Mouse (Mus musculus): ENCODE measurements around the gene Krtap5-4. TPM values are rescaled to one million over a fixed set of nuclear protein-coding genes. Genes with fewer than 3 reads are reported as not detected.
"Not testable (repeated sequence)": the region's sequence is repeated elsewhere in the genome, so short reads cannot be mapped to it uniquely, and the experiment has no call there.

Gene Krtap5-4
- polyA plus RNA-seq, 1 experiment: not detected

- TF ChIP-seq POLR2AphosphoS2 (IDR thresholded peaks at IDR 0.05; ENCODE audit: insufficient read length, low read depth) (no peak), POLR2A (IDR thresholded peaks at IDR 0.05; ENCODE audit: insufficient read length, low read depth) (no peak), CEBPB (IDR thresholded peaks at IDR 0.05; ENCODE audit: insufficient read depth, poor library complexity, severe bottlenecking) (no peak), MYOD1 (IDR thresholded peaks at IDR 0.05; ENCODE audit: control insufficient read depth in 1 of 3, insufficient read length in 2 of 3, low read depth in 2 of 3) (no peak), MAX (IDR thresholded peaks at IDR 0.05; ENCODE audit: low read depth) (no peak), TCF12 (IDR thresholded peaks at IDR 0.05; ENCODE audit: insufficient read depth, poor library complexity, severe bottlenecking) (no peak), USF1 (IDR thresholded peaks at IDR 0.05; ENCODE audit: low read depth) (no peak), SRF (IDR thresholded peaks at IDR 0.05; ENCODE audit: control insufficient read depth, insufficient read length, low read depth) (no peak), E2F4 (IDR thresholded peaks at IDR 0.05; ENCODE audit: insufficient read depth) (no peak)
- H3K79me2 ChIP-seq (ENCODE audit: control insufficient read depth, insufficient read depth): no peaks in the 10 kb centered on the region
- H3K4me2 ChIP-seq (ENCODE audit: low read depth): no peak overlapping the region
- H3K4me3 ChIP-seq: no peak overlapping the region
- H3ac ChIP-seq (ENCODE audit: control insufficient read depth, insufficient read length): no peak overlapping the region
- H3K27me3 ChIP-seq (ENCODE audit: control insufficient read depth, insufficient read depth, insufficient read length): no peaks in the 10 kb centered on the region
- no peaks in the 10 kb centered on the region for H3K36me3 ChIP-seq (ENCODE audit: control insufficient read depth, insufficient read depth)
Observed at GRCm38 (mm10) chr7:142326714-142327445, 23.5 kb downstream of the Krtap5-4 start.

- Histone ChIP-seq H3ac (ENCODE audit: control insufficient read depth, insufficient read length) (no peak overlapping the region), H3K79me2 (ENCODE audit: control insufficient read depth, insufficient read depth) (no peaks in the 10 kb centered on the region), H3K4me3 (no peak overlapping the region), H3K27me3 (ENCODE audit: control insufficient read depth, insufficient read depth, insufficient read length) (no peaks in the 10 kb centered on the region), H3K4me2 (ENCODE audit: low read depth) (no peak overlapping the region), H3K36me3 (ENCODE audit: control insufficient read depth, insufficient read depth) (no peaks in the 10 kb centered on the region)
- TF ChIP-seq POLR2A (IDR thresholded peaks at IDR 0.05; ENCODE audit: insufficient read length, low read depth) (no peak), E2F4 (IDR thresholded peaks at IDR 0.05; ENCODE audit: insufficient read depth) (no peak), REST (IDR thresholded peaks at IDR 0.05; ENCODE audit: insufficient read depth, insufficient read length) (no peak), POLR2AphosphoS2 (IDR thresholded peaks at IDR 0.05; ENCODE audit: insufficient read length, low read depth) (no peak), MYOD1 (IDR thresholded peaks at IDR 0.05; ENCODE audit: control insufficient read depth in 1 of 3, insufficient read length in 2 of 3, low read depth in 2 of 3) (no peak), MYOG (IDR thresholded peaks at IDR 0.05; ENCODE audit: control insufficient read depth in 1 of 3, insufficient read depth in 1 of 3, insufficient read length in 2 of 3, low read depth in 2 of 3) (no peak), SRF (IDR thresholded peaks at IDR 0.05; ENCODE audit: control insufficient read depth, insufficient read length, low read depth) (no peak)
Observed at GRCm38 (mm10) chr7:142328507-142328906, 25.2 kb downstream of the Krtap5-4 start.

- H3K27me3 ChIP-seq (ENCODE audit: control insufficient read depth, insufficient read depth, insufficient read length): no peaks in the 10 kb centered on the region
- H3ac ChIP-seq (ENCODE audit: control insufficient read depth, insufficient read length): no peak overlapping the region
- TF ChIP-seq MYOG (IDR thresholded peaks at IDR 0.05; ENCODE audit: control insufficient read depth in 1 of 3, insufficient read depth in 1 of 3, insufficient read length in 2 of 3, low read depth in 2 of 3): no peak
- TF ChIP-seq CEBPB (IDR thresholded peaks at IDR 0.05; ENCODE audit: insufficient read depth, poor library complexity, severe bottlenecking): no peak
- no peak for TF ChIP-seq TCF3 (IDR thresholded peaks at IDR 0.05; ENCODE audit: insufficient read length, low read depth)
- TF ChIP-seq MAX (IDR thresholded peaks at IDR 0.05; ENCODE audit: low read depth): no peak
- TF ChIP-seq USF1 (IDR thresholded peaks at IDR 0.05; ENCODE audit: low read depth): no peak
- no peak for TF ChIP-seq REST (IDR thresholded peaks at IDR 0.05; ENCODE audit: insufficient read depth, insufficient read length)
- no peak for TF ChIP-seq POLR2A (IDR thresholded peaks at IDR 0.05; ENCODE audit: insufficient read length, low read depth)
- TF ChIP-seq SRF (IDR thresholded peaks at IDR 0.05; ENCODE audit: control insufficient read depth, insufficient read length, low read depth): no peak
- no peak for TF ChIP-seq E2F4 (IDR thresholded peaks at IDR 0.05; ENCODE audit: insufficient read depth)
- H3K79me2 ChIP-seq (ENCODE audit: control insufficient read depth, insufficient read depth): no peaks in the 10 kb centered on the region
- no peaks in the 10 kb centered on the region for H3K36me3 ChIP-seq (ENCODE audit: control insufficient read depth, insufficient read depth)
- H3K4me2 ChIP-seq (ENCODE audit: low read depth): no peak overlapping the region
- no peak overlapping the region for H3K4me3 ChIP-seq
Observed at GRCm38 (mm10) chr7:142330271-142330724, 26.9 kb downstream of the Krtap5-4 start.

- no peak overlapping the region for H3K4me2 ChIP-seq (ENCODE audit: low read depth)
- H3ac ChIP-seq (ENCODE audit: control insufficient read depth, insufficient read length): no peak overlapping the region
- no peak overlapping the region for H3K4me3 ChIP-seq
- H3K79me2 ChIP-seq (ENCODE audit: control insufficient read depth, insufficient read depth): no peaks in the 10 kb centered on the region
- no peaks in the 10 kb centered on the region for H3K36me3 ChIP-seq (ENCODE audit: control insufficient read depth, insufficient read depth)
- no peaks in the 10 kb centered on the region for H3K27me3 ChIP-seq (ENCODE audit: control insufficient read depth, insufficient read depth, insufficient read length)
- TF ChIP-seq TCF12 (IDR thresholded peaks at IDR 0.05; ENCODE audit: insufficient read depth, poor library complexity, severe bottlenecking) (no peak), SRF (IDR thresholded peaks at IDR 0.05; ENCODE audit: control insufficient read depth, insufficient read length, low read depth) (no peak)
Observed at GRCm38 (mm10) chr7:142331281-142331680, 27.9 kb downstream of the Krtap5-4 start.

- not testable (repeated sequence) for H3K27me3 ChIP-seq (ENCODE audit: control insufficient read depth, insufficient read depth, insufficient read length); H3K79me2 ChIP-seq (ENCODE audit: control insufficient read depth, insufficient read depth); H3K4me3 ChIP-seq; H3K36me3 ChIP-seq (ENCODE audit: control insufficient read depth, insufficient read depth); H3ac ChIP-seq (ENCODE audit: control insufficient read depth, insufficient read length); H3K4me2 ChIP-seq (ENCODE audit: low read depth)
Observed at GRCm38 (mm10) chr7:142332741-142333140, 29.4 kb downstream of the Krtap5-4 start.
